ENCODE assay signal across 9 mouse cellular contexts in genomic region chr8:121650389-121651307, GRCm38 (mm10). TPM values are rescaled to one million over a fixed set of nuclear protein-coding genes. Genes with fewer than 3 reads are reported as not detected.
DNase-seq lines count a peak whose midpoint lies in the region; ATAC-seq and TF ChIP-seq lines count a peak whose summit lies in the region.
"Had no signal": no experiment of that assay in that cellular context is flagged by ENCODE, and none has a peak within 500 bp of the region (broad histone marks: within the 10 kb centered on the region; RNA-seq: fewer than 3 reads in every experiment).

No protein-coding gene starts in this region.

- no peak for DNase-seq in gastrocnemius, adult 2 months
- DNase-seq in gastrocnemius, postnatal 25 days: no peak
- peak; percentile 6 for DNase-seq in MEL (ENCODE audit: low read depth, low spot score)
- no peak for DNase-seq in limb, embryonic 14.5 days (ENCODE audit: low spot score)
- no peak for DNase-seq in left cerebral cortex, adult 9 months (ENCODE audit: low spot score in 2 of 2)
- DNase-seq in embryo, embryonic 11 days: no peak

- H3K4me2 ChIP-seq in heart, embryonic 15.5 days: peak overlapping the region; percentile 98
- peak overlapping the region; percentile 99 for H3K4me2 ChIP-seq in limb, embryonic 14.5 days (replicated peaks; ENCODE audit: low read depth, low read length, severe bottlenecking)
- peak overlapping the region; percentile 94 for H3K4me2 ChIP-seq in stomach, embryonic 15.5 days

- no peaks in the 10 kb centered on the region for H3K27me3 ChIP-seq in MEL (ENCODE audit: control insufficient read depth in 1 of 2, insufficient read depth in 2 of 2, low read length in 2 of 2)
- H3K27me3 ChIP-seq in heart, embryonic 15.5 days: no peaks in the 10 kb centered on the region
- H3K27me3 ChIP-seq in limb, embryonic 14.5 days (ENCODE audit: control insufficient read depth, insufficient read depth, low read length): no peaks in the 10 kb centered on the region
- H3K27me3 ChIP-seq in stomach, embryonic 15.5 days (replicated peaks): no peaks in the 10 kb centered on the region
- H3K27me3 ChIP-seq: Patski had no signal

- H3K9ac ChIP-seq in MEL (ENCODE audit: control insufficient read depth, low read depth, low read length, poor library complexity, severe bottlenecking): no peak overlapping the region
- H3K9ac ChIP-seq in heart, embryonic 15.5 days: peak overlapping the region; percentile 73
- peak overlapping the region; percentile 63 for H3K9ac ChIP-seq in limb, embryonic 14.5 days (ENCODE audit: low read depth, low read length, severe bottlenecking)
- peak overlapping the region; percentile 63; the same call in 1 of the 2 replicates for H3K9ac ChIP-seq in stomach, embryonic 15.5 days

- H3K4me1 ChIP-seq in MEL (ENCODE audit: control insufficient read depth in 1 of 2, insufficient read depth in 2 of 2, low read length in 2 of 2): no peaks in the 10 kb centered on the region
- peaks cover 59% of the 10 kb centered on the region for H3K4me1 ChIP-seq in heart, embryonic 15.5 days (replicated peaks)
- H3K4me1 ChIP-seq in limb, embryonic 14.5 days (ENCODE audit: control insufficient read depth, insufficient read depth, low read length): peaks cover 30% of the 10 kb centered on the region
- H3K4me1 ChIP-seq in stomach, embryonic 15.5 days: peaks cover 51% of the 10 kb centered on the region

- TF ChIP-seq POLR2A in MEL (IDR thresholded peaks at IDR 0.05; ENCODE audit: control insufficient read depth in 1 of 2, insufficient read depth in 1 of 2, low read depth in 1 of 2, low read length in 2 of 2, poor library complexity in 1 of 2): no peak
- no peak for TF ChIP-seq POLR2A in limb, embryonic 14.5 days (IDR thresholded peaks at IDR 0.05; ENCODE audit: borderline replicate concordance, extremely low read depth, insufficient read depth, insufficient read length)

- H3K79me2 ChIP-seq in MEL (ENCODE audit: control insufficient read depth, insufficient read depth, low read length, poor library complexity): no peaks in the 10 kb centered on the region

- H3K4me3 ChIP-seq in gastrocnemius, adult 2 months: peak overlapping the region; percentile 90
- H3K4me3 ChIP-seq in MEL (ENCODE audit: control insufficient read depth in 1 of 2, insufficient read depth in 1 of 2, low read depth in 2 of 2, low read length in 2 of 2): no peak overlapping the region
- peak overlapping the region; percentile 82 for H3K4me3 ChIP-seq in heart, embryonic 15.5 days
- H3K4me3 ChIP-seq in limb, embryonic 14.5 days (replicated peaks; ENCODE audit: low read length): peak overlapping the region; percentile 67
- H3K4me3 ChIP-seq in stomach, embryonic 15.5 days (replicated peaks): peak overlapping the region; percentile 60

- peak overlapping the region; percentile 86; the same call in 1 of the 2 replicates for H3K27ac ChIP-seq in gastrocnemius, adult 2 months
- H3K27ac ChIP-seq in MEL (ENCODE audit: control insufficient read depth, low read depth, low read length): no peak overlapping the region
- no peak overlapping the region for H3K27ac ChIP-seq in heart, embryonic 15.5 days
- no peak overlapping the region for H3K27ac ChIP-seq in limb, embryonic 14.5 days (replicated peaks; ENCODE audit: low read depth, low read length)
- no peak overlapping the region for H3K27ac ChIP-seq in stomach, embryonic 15.5 days

- no peak for TF ChIP-seq RAD21 in MEL (IDR thresholded peaks at IDR 0.05; ENCODE audit: low read depth, low read length)

- ATAC-seq in heart, embryonic 15.5 days (replicated peaks; ENCODE audit: insufficient number of reproducible peaks, insufficient read depth, low FRiP score, low read depth): no peak
- no peak for ATAC-seq in limb, embryonic 14.5 days (ENCODE audit: low FRiP score, low read depth)
- no peak for ATAC-seq in stomach, embryonic 15.5 days (ENCODE audit: insufficient read depth, low FRiP score, low read depth)
- ATAC-seq: Patski had no signal

- intact Hi-C loops in gastrocnemius, adult 2 months (cut with DNase I): loop anchor here (5.0 kb wide), 1 partner anchor 48 kb away; no protein-coding TSS in a partner anchor

- no peak for TF ChIP-seq EP300 in MEL (IDR thresholded peaks at IDR 0.05; ENCODE audit: low read depth in 1 of 2, low read length in 2 of 2)

- H3K36me3 ChIP-seq in MEL (ENCODE audit: control insufficient read depth in 1 of 2, insufficient read depth in 2 of 2, low read length in 2 of 2): no peaks in the 10 kb centered on the region
- no peaks in the 10 kb centered on the region for H3K36me3 ChIP-seq in heart, embryonic 15.5 days
- peaks cover 3% of the 10 kb centered on the region for H3K36me3 ChIP-seq in limb, embryonic 14.5 days (ENCODE audit: control insufficient read depth, insufficient read depth, low read length)
- H3K36me3 ChIP-seq in stomach, embryonic 15.5 days: no peaks in the 10 kb centered on the region

- 56% methylated on average over 20 of the region's 20 CpGs for WGBS in heart, embryonic 15.5 days
- 65% methylated on average over 20 of the region's 20 CpGs for WGBS in limb, embryonic 14.5 days
- WGBS in stomach, embryonic 15.5 days: 53% methylated on average over 20 of the region's 20 CpGs

- H3K9me3 ChIP-seq in MEL (replicated peaks; ENCODE audit: insufficient read depth, low read length): no peaks in the 10 kb centered on the region
- no peaks in the 10 kb centered on the region for H3K9me3 ChIP-seq in heart, embryonic 15.5 days (replicated peaks)
- no peaks in the 10 kb centered on the region for H3K9me3 ChIP-seq in limb, embryonic 14.5 days (ENCODE audit: control insufficient read depth, low read length)
- no peaks in the 10 kb centered on the region for H3K9me3 ChIP-seq in stomach, embryonic 15.5 days

- TF ChIP-seq CTCF in gastrocnemius, adult 2 months (IDR thresholded peaks at IDR 0.05): no peak
- no peak for TF ChIP-seq CTCF in MEL (IDR thresholded peaks at IDR 0.05 in 2 of 3, conservative IDR thresholded peaks at IDR 0.05 in 1 of 3; ENCODE audit: control insufficient read depth in 1 of 3, insufficient read depth in 1 of 3, low read depth in 2 of 3, low read length in 3 of 3, poor library complexity in 1 of 3, severe bottlenecking in 1 of 3)

TF ChIP-seq in MEL, 35 proteins besides CTCF, POLR2A, EP300 and RAD21:
- TF ChIP-seq GATA1 (IDR thresholded peaks at IDR 0.05; ENCODE audit: low read depth, low read length): no peak
- TF ChIP-seq CHD1 (IDR thresholded peaks at IDR 0.05; ENCODE audit: low read depth, low read length): no peak
- no peak for TF ChIP-seq HCFC1 (IDR thresholded peaks at IDR 0.05; ENCODE audit: low read depth, low read length)
- no peak for TF ChIP-seq TAL1 (IDR thresholded peaks at IDR 0.05; ENCODE audit: low read length)

RNA-seq across cellular contexts. Expression of gene Zcchc14, which starts 2.1 kb away (rescaled TPM):
- total RNA-seq in gastrocnemius, adult 2 months (2021): 10 to 100 TPM; 18.8 to 22.3 TPM
- 10 to 100 TPM; 16.3 to 17.0 TPM for total RNA-seq in gastrocnemius, postnatal 25 days (2021)
- 0.04 TPM in 1 of 2 replicates, not detected in the other for total RNA-seq in MEL (2012; rRNA removed)
- polyA plus RNA-seq in MEL (2012; ENCODE audit: insufficient read depth in 1 of 2, insufficient read length in 2 of 2, low read depth in 1 of 2, low replicate concordance in 2 of 2, missing spikeins in 1 of 2): under 1 TPM in 1 of 2 experiments, not detected in 1; 0.11 TPM
- polyA plus RNA-seq in heart, embryonic 15.5 days (2015; fragmentation: Nextera tagmentation; extraction: Ambion mirVana): 7.8 and 8.8 TPM in 2 replicates
- polyA plus RNA-seq in limb, embryonic 14.5 days (2012; rRNA removed): 37.9 and 47.7 TPM in 2 replicates
- polyA plus RNA-seq in limb, embryonic 14.5 days (2014; fragmentation: Nextera tagmentation; extraction: Ambion mirVana): 22.4 and 24.1 TPM in 2 replicates
- polyA plus RNA-seq in stomach, embryonic 15.5 days (2015; fragmentation: Nextera tagmentation; extraction: Ambion mirVana): 12.6 and 13.0 TPM in 2 replicates

Comparison
In these comparisons a context has a peak if more than half of its experiments do, and no peak if none do; other contexts are left out.
1. H3K4me3 ChIP-seq: peak in gastrocnemius, adult 2 months (single experiment), heart, embryonic 15.5 days (single experiment), limb, embryonic 14.5 days (single experiment) and stomach, embryonic 15.5 days (single experiment); none in MEL (0 of 2).
2. Peak in every context shown above with its lines, with median percentiles within 50 percentile points of each other: H3K4me2 ChIP-seq.